Mouse (Mus musculus) T-helper 17 cell (primary cell): ENCODE data around the gene Rarg.
"Not testable (repeated sequence)": the region's sequence is repeated elsewhere in the genome, so short reads cannot be mapped to it uniquely, and the experiment has no call there.

Experiments
- in situ Hi-C, 2 experiments: fragments of 300-600 bp; cut with MboI, MseI; formaldehyde crosslinking; loops; 1 replicate in 1 of 2; 2 replicates in 1 of 2; pipeline ENCODE4 v1.15.1; 2025; ENCODE audit warnings: high pct_unique_total_duplicates in 2 of 2

Gene Rarg

GRCm38 (mm10) chr15:102239260-102239590 is 18.1 kb downstream of the Rarg start:
- in situ Hi-C loops = loop anchor here in 1 of 2 experiments (10.0 kb wide), 1 partner anchor 2004 kb away; no protein-coding TSS in a partner anchor

DNA sequence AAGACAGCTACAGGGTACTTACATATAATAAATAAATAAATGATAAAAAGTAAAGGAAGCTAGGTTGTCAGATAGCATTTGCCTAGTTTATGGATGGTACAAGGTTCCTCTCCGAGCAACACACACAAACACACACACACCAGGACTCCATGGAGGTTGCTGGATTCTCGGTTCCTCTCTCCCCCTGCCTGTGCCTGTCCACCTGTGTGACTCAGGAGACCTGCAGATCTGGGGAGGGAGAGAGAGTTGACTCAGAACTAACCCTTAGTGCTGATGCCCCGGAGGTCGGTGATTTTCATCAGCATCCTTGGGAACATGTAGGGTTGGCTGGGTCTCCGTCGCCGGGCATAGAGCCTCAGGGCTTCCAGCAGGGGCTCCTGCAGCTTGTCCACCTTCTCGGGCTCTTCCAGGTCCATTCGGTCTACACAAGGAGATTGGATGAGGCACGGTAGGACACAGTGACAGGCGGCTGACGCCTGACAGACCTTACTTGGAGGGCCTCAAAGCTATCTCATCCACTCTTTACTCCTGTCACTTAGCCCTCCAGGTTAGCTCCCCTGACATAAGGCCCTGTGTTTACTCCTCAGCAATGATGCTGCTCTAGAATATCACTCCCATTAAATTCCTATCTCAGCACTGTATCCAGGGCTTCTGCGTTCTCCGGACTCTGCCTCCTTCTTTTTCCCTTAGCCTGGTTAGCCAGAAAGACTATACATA is 18.6 kb downstream of the Rarg start:
- in situ Hi-C loops = loop anchor here in 1 of 2 experiments (10.0 kb wide), 1 partner anchor 2004 kb away; no protein-coding TSS in a partner anchor

DNA sequence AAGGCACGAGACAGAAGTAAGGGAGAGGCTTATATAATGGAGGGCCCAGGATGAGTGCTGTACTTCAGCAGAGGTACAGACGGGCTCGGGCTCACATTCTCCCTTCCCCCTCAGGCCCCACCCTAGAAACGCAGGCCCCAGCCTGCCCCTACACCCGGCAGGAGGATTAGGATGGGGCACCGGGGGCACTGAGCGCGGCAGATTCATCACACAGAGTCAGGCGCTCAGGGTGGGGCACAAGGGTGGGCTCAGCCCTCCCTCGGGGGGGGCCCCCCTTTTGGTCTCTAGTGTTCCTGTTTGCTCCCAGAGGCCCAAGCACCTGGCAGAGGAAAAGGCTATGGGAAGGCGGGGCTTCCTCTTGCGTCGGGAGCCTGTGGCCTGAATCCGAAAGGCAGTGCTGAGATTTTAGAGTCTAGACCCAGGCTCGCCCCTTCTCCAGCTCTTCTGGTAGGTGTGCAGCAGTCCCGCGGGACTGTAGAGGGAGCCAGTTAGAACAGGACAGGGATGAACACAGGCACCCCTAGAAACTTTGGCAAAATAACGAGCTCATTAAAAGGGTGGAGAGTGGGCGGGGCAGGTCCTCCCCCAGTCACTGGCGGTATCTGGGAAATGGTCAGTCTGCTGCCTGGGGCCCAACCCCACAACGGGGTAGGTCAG is 21.8 kb downstream of the Rarg start:
- in situ Hi-C loops = loop anchor here in 1 of 2 experiments (10.0 kb wide), 1 partner anchor 2001 kb away; no protein-coding TSS in a partner anchor

DNA sequence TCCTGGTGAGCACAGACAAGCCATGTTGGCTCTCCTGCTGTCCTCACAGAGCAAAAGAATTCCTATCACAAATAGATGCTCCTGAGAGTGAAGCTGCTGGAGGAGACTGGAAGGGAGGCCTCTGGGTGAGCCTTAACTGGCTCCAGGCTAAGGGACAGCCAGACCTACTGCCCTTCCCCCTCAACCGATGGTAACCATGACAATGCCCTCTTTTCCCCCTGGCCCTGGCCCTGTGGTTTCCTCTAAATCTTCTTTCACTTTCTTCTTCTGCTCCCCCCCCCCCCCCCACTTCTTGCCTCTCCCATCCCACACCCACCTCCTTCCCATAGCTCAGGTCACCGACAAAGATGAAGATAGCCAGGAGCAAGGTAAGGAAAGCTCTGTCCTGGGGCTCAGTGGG is 23.4 kb downstream of the Rarg start:
- in situ Hi-C loops = loop anchor here in 1 of 2 experiments (10.0 kb wide), 1 partner anchor 1999 kb away; no protein-coding TSS in a partner anchor

- in situ Hi-C loops = loop anchor here in 1 of 2 experiments (10.0 kb wide), 1 partner anchor 1998 kb away; no protein-coding TSS in a partner anchor
Measured at GRCm38 (mm10) chr15:102232764-102233163, 24.6 kb downstream of the Rarg start.

GRCm38 (mm10) chr15:102231748-102232147 is 25.6 kb downstream of the Rarg start, which contains the start of gene Itgb7:
Gene Itgb7 (minus strand): TSS chr15:102231944.
- in situ Hi-C loops = loop anchor here in 1 of 2 experiments (10.0 kb wide), 1 partner anchor 1997 kb away; no protein-coding TSS in a partner anchor

GRCm38 (mm10) chr15:102230408-102231321 is 26.7 kb downstream of the Rarg start:
- in situ Hi-C loops = loop anchor here in 1 of 2 experiments (10.0 kb wide), 1 partner anchor 1996 kb away; no protein-coding TSS in a partner anchor

GRCm38 (mm10) chr15:102225619-102226018 is 31.7 kb downstream of the Rarg start:
- in situ Hi-C loops = not testable (repeated sequence)

- in situ Hi-C loops = no loop called here
Measured at GRCm38 (mm10) chr15:102224992-102225617, 32.2 kb downstream of the Rarg start.

GRCm38 (mm10) chr15:102224186-102224991 is 32.9 kb downstream of the Rarg start:
- in situ Hi-C loops = no loop called here

DNA sequence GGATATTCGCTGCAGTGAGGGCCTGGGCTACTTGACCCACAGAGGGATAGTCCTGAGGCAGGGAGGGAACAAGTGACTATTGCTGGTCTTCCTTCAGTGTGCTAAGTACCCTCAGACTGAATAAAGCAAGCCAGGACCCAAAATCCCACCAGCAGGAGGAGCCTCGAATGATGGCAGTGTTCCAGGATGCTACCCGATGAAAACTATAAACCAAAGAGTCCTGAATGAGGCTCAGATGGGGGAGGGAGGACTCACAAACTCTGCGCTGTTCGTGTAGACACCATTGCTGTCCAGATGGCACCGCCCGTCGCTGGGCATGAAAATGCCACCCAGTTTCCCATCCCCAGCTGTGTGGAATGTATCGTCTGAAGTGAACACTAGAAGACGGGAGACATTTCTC is 34.9 kb downstream of the Rarg start:
- in situ Hi-C loops = no loop called here

DNA sequence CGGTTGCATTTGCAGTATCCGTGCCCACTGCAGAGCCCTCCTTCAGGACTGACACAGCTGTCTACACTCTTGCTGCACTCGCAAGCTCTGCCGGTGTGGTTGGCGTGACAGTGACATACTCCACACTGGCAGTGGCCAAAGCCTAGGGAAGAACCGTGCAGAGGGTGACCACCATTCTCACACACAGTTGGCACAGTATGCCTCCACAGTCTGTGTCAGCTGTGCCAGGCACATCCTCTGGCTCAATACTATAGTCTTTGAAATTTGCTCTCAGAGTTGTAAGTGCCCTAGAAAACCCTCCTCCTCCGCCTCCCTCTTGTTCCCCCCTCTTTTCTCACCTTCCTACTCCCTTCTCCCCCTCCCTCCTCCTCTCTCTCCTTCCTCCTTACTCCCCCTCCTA is 40.0 kb downstream of the Rarg start:
- in situ Hi-C loops = no loop called here

DNA sequence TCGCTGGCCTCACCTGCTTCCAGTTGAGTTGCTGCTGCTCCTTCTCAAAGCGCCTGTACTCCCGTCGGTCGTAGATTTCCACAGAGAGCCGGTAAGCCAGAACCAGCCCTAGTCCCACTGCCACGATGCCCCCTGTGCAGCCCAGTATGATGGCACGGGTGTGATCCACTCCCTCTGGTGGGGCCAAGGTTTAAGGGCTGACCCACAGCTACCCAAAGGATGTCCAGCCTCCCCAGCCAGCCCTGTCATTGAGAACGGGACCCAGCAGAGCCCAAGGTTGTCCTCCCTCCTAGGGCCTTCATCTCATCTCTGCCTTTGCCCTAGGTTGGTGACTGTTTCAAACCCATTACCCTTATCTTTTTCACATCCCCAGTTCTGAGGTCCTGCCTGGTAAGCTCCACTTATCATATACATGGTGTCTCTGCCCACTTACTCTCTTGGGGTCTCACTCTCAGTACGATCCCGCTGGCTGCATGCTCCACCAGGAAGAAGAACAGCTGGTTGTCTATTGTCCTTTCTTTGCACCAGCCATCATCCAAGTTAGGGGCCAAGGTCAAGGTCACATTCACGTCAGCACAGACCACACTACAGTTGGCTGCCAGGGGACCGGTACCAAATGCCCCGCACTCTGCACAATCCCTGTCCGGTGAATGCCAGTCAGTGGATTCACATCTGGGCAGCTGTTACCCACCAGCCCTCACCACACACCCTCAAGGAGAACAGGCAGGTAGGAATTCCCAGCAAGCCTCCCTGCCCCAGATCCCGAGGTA is 40.7 kb downstream of the Rarg start:
- in situ Hi-C loops = no loop called here

- in situ Hi-C loops = no loop called here
Measured at GRCm38 (mm10) chr15:102215624-102216023, 41.7 kb downstream of the Rarg start.

DNA sequence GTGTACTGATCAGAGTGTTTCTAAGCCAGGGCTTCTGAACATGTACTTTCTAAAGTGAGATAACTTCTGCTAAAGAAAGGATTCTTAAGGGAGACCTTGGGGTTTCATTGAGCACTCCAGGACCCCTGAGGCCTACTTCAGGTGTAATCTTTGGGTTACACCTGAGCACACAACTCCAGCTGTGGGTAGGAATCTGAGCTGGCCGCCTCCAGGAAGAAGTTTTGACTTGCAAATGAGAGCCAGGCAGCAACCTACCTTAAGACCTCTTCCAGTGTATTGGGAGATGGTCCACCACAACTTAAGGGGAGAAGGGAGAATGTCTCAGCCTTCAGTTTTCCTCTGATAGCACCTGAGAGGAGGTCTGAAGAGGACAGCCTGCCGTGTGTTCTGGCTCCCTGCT is 43.2 kb downstream of the Rarg start:
- in situ Hi-C loops = no loop called here

- in situ Hi-C loops = no loop called here
Measured at GRCm38 (mm10) chr15:102211895-102212294, 45.4 kb downstream of the Rarg start.

DNA sequence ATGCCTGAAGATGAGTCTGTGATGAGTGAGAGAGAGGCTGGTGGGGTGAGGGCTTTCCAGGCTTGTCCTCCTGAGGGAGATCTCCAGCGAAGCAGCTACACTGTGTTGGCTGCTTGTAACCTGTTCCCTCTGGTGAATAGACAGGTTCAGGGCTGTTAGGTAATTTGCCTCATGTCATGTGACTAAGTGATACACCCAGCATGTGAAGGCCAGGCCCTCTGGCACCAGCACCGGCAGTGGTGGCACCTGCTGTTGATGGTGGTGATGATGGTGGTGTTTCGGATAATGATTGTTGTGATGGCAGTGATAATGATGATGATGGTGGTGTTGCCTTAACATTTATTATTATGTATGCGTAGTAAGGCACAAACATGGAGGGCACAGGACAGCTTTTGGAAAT is 46.5 kb downstream of the Rarg start:
- in situ Hi-C loops = no loop called here

DNA sequence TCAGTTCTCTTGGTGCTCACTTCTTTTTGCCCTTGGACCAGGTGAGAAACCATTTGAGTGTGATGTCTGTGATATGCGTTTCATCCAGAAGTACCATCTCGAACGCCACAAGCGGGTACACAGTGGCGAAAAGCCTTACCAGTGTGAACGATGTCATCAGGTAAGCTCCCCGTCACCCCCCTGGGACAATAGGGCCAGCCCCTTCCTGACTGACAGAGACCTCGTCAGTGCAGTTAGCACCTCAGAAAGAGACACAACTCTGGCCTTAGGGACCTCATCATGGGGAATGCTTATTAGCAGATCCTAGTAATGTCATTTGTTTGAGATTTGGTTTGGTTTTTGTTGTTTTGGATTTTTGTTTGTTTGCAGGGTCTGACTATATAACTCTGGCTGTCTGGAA is 48.2 kb downstream of the Rarg start:
- in situ Hi-C loops = loop anchor here in 1 of 2 experiments (10.0 kb wide), 1 partner anchor 1454 kb away; no protein-coding TSS in a partner anchor

DNA sequence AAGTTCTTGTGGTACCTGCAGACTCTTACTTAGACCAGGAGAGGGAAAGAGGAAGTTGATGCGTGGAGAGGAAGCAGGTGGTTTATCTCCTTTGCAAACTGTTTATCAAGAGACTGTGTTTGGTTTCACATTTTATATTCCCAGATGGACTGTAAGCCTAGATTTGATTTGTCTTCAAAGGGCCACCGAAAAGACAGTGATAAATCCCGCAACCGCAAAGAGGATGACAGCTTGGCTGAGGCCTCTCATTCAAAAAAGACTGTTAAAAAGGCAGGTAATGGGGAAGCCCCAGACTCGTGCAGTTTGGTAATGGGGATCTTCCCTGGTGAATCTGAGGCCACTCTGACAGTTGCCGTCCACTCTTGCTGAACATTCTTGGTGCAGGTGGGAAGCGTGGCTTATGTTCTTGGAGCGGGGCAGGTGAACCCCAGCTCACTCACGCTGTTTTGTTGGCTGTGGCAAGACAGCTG is 49.2 kb downstream of the Rarg start:
- in situ Hi-C loops = loop anchor here in 1 of 2 experiments (10.0 kb wide), 1 partner anchor 1453 kb away; no protein-coding TSS in a partner anchor
